Mouse (Mus musculus): ENCODE results near the gene Olfr748.

- TF ChIP-seq GATA1 (IDR thresholded peaks at IDR 0.05; ENCODE audit: low read length) = no peak
- no peak for TF ChIP-seq TAL1 (IDR thresholded peaks at IDR 0.05; ENCODE audit: low read length)
These were observed 33.2 kb downstream of the Olfr748 start for GRCm38 (mm10) chr14:50740334-50740733.
